Mouse (Mus musculus) right cerebral cortex, postnatal 36 days (tissue): ENCODE results near the gene Tmem231.

Experiments used
- DNase-seq, 2 experiments: peaks; one replicate each; pipeline ENCODE4 v3.0.0; 2022; ENCODE audit warnings: low spot score in 2 of 2, mixed read lengths in 1 of 2

Gene Tmem231

DNA sequence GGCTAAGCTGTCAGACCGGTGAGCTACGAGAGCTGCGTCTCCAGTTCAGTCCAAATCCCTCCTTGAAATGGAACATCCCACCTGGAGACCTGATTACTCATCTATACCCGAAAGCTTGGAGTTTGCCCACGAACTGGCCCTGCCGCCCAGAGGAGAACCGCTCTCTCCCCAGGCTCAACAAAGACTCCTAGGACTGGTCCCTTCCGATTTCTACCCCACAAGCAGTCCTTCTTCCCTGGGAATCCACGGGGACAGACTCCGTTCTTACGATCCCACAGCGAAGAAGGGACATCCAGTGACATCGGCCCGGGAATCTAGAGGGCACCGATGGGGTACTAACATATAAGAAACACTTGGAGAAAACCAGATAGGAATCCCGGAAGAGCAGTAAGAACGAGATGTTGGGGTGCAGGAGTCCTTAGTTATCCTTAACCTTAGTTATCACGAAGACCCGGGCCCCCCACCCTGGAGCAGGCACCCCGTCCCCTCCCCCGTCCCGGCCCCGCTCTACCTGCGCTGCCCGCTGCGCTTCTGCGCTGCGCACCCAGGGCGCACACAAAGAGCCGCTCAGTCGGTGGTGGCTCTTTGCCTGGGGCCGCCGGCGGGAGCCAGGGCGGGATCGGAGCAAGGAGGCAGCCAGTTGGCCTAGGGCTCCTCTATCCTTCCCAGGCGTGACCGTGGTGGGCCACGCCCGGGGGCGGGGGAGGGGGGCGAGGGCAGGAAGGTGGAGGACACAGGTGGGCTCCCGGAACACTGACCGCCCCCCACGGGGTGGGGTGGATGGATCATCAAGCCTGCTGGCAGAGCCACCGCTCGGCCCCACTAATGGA is 23.8 kb downstream of the Tmem231 start, which contains the start of gene Chst5:
TSS of gene Chst5 (minus strand) at position 827 of the 830 bp plus-strand sequence.
- no peak for DNase-seq

DNA sequence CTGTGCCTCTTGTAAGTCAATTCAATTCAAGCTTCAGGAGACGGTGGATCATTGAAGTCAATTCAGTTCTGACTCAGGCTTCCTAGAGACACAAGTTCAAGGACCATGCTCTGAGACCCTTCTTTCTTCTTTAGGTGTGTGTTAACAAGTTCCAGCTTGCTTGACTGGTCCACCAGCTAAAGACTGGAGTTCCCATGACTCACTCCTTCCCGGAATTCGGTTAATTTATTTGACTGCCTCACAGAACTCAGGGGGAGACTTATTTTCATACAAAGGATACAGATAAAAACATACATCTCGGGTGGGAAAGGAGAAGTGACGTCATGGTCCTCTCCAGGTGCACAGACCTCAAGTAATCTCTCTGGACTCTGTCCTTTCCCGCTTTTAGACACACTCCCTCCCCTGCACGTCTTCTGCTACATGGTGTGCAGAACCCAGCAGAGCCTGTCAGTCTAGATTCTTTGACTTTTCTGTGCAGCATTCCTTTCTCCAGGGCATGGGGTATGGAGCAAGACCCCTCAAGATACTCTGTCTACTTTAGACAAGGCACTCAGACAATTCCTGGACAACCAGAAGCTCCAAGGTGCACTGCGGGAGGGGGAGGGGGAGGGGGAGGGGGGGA is 28.1 kb downstream of the Tmem231 start:
- no peak for DNase-seq

DNA sequence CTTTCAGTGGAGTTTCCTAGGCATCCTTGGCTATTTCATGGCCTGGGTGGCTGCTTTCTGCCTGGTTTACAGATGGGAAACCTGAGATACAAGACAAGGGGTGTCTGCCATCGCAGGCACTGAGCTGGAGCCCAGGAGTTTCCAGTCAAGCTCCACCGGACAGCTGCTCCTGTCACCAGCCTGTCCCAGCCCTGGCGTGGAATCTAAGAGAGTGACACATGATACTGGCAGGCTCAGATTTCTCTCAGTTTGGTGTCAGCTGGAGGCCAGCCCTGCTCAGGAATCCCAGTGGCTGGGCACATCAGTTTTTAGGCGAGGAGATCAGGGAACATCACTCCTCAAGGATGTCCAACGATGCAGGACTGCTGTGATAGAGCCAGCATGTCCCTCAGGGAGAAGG is 31.6 kb downstream of the Tmem231 start:
- no peak for DNase-seq

DNA sequence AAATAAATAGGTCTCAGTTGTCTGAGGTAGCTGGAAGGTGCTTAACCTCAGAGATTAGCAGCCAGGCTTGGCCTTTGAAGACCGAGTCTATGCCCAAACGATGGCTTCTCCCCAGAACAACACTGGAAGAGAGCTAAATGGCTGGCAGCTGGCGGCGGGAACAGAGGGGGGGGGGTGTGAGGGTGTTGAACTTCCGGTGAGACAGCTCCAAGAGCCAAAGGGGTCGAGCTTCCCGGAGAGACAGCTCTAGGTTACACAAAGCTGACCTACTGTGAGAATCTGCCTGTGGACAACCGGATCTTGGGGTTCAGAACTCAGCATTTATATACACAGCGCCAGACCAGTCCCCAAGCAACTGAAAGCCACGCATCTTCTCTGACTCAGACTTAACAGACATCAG is 35.1 kb downstream of the Tmem231 start:
- no peak for DNase-seq

DNA sequence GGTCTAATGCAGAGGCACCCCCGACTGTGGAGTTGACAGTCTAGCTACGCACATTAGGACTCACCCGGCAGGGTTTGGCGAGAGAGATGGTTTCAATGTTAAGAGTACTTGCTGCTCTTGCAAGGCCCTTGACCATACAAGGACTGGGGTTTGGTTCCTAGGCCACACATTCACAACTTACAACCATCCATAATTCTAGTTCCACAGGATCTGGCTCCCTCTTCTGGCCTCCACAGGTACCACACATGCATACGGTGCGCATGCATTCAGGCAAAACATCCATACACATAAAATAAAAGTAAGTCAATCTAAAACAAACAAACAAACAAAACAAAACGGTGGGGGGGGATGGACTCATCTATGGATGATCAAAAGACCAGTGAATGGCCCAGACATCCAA is 38.7 kb downstream of the Tmem231 start:
- no peak for DNase-seq

DNA sequence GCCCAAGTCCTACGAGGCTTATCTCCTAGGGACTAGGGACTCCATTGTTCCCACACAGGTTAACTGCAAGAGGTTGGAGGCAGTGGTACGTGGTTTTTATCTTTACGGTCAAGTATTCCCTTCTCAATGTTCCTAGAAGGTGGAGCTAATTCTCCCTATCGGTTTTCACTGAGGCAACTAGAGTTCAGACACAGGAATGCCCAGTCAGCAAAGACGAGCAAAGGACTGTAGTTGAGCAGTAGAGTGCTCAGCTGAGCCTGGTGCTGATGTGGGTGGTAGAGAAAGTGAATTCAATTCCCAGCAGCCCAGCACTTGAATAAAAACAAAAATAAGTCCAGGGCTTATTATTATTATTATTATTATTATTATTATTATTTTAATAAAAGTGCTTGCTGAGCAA is 41.1 kb downstream of the Tmem231 start:
- no peak for DNase-seq

DNA sequence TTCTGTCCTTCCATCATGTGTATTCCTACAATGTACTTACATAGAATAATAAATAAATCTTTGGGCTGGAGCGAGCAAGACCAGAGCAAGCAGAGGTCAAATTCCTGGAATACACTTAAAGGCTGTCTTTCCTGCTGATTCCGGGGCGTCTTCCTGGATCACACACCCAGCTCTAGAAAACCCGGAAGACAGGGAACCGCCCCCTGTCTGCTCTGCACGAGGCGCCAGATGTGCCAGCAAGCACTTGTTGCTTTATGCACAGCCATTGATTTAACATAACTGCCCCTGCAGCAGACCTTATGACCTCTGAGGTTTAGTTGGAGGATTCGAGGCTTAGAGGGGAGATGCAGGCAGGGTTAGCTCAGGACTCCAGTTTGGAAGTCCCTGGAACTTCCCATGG is 41.7 kb downstream of the Tmem231 start:
- DNase-seq, result no peak

DNA sequence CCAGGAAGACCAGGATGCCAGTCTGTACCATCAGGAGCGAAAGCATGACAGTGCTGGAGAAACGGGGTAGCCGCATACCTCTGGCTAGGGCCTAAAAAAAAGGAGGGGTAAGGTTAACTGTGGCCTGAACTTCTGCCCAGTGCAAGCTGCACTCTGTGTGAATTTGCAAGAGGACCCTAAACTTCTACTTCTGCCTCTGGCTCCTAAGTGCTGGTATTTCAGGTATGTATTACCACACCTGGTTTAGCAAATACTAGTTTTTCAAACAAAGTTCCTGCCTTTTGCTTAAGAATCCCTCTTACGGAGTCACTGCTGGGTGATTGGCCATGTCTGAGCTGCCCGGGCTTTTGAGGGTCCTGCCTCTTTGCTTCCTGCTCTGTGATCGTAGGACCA is 42.8 kb downstream of the Tmem231 start:
- no peak for DNase-seq

DNA sequence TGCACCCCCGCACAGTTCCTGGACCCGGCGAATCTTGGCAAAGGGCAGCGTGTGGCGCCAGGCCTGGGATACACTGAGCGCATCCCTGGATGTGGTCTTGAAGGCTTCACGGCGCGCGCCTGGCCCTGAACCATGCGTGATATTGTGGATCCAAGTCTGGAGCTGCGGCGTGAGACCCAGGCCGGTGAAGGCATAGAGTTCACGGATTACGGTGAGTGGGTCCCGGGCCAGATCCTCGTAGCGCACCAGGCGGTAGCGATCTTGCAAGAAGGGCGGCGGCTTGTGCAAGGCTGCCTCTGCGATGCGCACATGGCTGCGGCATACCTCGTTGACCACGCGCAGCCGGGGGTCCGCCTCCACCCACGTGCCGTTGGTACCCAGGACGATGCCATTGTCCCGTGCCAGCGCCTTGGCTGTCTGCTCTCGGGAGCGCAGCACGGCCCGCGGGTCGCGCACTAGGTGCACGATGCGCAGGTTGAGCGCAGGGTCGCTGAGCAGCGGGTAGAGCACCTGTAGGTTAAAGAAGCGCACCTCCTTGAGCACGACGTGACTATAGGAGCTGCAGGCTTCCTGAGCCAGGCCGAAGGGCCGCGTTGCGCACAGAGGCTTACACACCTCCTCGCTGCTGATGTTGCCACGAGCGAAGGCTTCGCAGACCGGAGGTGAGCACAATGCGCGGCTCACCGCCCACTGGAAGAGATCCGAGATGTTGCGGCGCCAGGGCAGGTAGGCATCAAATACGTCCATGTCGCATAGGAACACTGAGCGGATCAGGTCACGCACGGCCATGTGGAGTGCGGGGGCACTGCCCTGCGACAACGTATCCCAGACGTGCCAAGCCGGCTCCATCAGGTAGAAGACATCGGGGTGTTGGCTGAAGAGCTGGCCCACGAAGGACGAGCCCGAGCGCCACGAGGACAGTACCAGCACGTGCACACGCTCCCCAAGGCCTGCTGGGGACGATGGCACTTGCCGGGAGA is 43.5 kb downstream of the Tmem231 start:
- DNase-seq, result no peak

DNA sequence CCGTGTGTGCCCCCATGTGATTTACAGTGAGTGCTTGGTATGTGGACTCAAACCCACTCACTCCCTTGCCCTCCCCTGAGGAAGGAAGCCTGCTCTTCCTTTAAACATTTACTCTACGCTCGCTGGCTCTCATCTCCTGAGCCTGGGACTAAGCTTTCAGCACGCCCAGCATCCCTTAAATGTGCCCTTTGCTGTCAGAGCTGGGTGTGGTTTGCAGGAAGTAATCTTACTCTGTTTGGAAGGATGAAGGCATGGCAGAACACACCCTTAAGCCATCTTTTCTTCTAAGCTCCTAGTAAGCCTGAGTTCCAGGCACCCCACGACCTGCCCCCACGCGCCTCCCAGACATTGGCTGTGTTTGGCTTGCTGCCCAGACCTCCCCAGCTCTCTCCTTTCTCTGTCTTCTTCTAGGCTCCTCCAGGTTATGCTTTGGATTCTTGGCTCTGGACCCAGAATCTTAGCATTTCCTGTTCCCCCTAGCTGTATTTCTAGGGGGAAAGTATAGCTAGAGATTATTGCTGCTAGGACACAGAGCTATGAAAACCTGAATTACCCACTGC is 45.5 kb downstream of the Tmem231 start:
- DNase-seq, result no peak

DNA sequence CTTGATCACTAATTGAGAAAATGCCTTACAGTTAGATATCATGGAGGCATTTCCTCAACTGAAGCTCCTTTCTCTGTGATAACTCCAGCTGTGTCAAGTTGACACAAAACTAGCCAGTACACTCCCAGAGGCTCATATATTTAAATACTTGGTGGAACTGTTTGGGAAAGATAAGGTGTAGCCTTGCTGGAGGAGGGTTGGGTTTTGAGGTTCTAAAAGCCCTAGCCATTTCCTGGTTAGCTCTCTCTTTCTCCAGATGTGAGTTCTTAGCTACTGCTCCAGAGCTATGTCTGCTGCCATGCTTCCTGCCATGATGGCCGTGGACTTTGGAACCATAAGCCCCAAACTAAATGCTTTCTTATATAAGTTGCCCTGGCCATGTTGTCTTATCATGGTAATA is 46.2 kb downstream of the Tmem231 start:
- no peak for DNase-seq

DNA sequence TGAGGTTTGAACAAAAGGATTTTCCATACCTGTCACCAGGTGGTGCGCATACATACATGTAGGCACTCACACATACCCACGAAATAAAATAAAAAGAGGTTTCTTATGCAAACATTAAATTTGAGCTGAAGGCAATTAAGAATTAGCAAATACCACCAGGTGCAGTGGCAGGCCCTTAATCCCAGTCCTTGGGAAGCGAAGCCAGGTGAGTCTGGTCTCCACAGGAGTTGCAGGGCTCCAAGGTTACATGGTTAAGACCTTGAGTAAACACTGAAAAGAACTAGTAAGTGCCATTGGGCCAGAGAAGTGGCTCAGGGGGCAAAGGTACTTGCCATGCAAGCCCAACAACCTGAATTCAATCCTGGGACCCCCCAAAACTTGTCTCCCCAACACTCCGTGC is 50.1 kb downstream of the Tmem231 start:
- no peak for DNase-seq

DNA sequence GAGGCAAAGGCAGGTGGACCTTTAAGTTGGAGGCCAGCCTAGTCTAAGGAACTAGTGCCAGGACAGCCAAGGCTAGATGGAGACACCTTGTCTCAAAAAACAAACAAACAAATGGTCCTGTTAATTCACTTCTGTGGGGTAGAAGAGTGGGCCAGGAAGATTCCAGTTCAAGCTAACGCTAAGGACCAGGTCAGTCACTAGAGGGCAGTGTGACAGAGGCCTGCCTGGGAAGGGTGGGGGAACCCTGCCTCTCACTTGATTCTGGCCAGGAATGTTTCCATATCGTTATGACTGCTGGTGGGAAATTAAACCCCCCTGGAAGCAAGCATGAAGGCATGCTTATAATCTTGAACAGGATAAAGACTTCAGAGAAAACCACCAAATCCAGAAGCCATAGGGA is 52.1 kb downstream of the Tmem231 start:
- no peak for DNase-seq

DNA sequence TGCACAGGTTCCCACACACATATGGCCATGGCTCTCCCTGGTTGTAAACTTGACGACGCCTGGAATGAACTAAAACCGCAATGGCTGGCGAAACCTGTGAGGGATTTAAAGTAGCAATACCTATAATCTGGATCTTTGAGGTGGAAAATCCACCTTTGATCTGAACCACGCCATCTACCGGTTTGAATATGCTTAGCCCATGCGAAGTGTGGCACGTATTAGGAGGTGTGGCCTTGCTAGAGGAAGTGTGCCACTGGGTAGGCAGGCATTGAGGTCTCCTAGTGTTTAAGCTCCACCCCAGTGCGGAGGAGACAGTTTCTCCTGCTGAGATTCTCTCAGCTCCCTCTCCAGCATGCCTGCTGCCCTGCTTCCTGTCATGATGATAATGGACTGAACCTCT is 56.0 kb downstream of the Tmem231 start:
- DNase-seq, result no peak

DNA sequence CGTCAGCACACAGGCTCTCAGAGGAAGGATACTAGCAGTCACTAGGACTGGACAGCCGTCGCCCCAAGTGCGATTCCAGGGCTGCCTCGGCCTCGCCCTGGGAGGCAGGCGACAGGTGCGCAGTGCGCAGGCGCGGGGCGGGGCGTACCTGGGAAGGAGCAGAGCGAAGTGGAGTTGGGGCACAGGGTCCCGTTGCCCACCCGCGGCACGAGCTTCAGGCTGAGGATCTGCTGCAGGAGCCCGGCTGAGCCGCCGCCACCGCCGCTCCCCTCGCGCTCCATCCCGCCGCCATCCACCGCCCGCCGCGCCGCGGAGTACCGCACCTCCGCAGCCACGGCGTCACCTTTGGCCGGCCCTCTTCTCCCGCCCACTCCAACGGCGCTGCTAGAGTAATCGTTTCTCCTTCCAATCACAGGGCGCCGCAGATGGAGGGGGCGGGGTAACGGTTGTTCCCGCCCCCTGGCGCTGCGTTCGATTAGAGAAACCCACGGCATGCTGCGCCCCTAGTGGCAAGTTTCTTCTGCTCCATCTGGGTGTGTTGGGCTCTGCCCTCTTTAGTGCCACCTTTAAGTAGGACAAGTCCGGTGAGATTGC is 57.2 kb downstream of the Tmem231 start, which contains the start of gene Tmem170:
TSS of gene Tmem170 (minus strand) at position 396 of the 594 bp plus-strand sequence.
- DNase-seq, result peak; percentile 96 to 97

DNA sequence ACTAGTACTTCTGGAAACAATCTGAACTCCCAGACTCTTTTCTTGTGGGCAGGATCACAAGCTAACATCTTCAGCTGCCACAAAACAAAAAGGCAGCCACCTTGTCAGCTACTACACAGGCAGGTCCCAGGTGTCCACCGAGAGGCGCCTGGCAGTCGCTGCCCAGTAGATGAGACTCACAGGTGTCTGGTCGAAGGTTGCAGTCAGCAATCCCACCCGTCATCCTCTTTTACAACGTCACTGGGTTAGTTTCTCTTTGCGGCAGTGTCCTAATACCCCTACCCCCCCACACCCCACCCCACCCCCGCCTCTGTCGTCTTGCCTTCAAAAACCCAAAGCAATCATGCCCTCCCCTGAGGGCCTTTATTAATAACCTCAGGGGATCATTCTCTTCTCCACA is 57.9 kb downstream of the Tmem231 start:
- no peak for DNase-seq

DNA sequence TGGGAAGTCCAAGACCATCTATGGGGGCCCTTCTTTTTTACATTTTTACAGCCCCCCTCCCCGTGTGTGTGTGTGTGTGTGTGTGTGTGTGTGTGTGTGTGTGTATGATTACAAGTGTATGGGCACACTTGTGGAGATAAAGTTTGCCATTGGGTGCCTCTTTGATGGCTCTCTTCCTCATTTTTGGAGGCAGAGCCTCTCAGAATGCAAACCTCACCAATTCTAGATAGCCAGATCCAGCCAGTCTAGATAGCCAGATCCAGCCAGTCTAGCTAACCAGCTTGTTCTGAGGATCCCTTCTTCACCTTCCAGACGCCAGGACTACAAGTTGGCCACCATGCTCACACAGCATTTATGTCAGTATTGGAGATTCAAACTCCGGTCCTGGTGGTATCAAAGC is 62.4 kb downstream of the Tmem231 start:
- no peak for DNase-seq

DNA sequence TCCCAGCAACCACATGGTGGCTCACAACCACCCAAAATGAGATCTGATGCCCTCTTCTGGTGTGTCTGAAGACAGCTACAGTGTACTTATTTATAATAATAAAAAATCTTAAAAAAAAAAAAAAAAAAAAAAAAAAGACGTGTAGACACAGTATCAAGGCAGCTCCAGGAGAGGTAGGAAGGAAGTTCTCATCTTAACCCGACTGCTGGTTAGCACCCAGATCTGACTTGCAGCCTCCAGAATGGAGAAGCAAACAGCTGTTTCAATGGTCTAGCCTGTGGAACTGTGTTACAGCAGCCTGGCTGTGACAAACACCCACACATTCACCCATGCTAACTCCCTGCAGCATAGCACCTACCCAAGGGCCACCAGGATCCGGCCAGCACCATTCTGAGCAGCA is 63.3 kb downstream of the Tmem231 start:
- no peak for DNase-seq

DNA sequence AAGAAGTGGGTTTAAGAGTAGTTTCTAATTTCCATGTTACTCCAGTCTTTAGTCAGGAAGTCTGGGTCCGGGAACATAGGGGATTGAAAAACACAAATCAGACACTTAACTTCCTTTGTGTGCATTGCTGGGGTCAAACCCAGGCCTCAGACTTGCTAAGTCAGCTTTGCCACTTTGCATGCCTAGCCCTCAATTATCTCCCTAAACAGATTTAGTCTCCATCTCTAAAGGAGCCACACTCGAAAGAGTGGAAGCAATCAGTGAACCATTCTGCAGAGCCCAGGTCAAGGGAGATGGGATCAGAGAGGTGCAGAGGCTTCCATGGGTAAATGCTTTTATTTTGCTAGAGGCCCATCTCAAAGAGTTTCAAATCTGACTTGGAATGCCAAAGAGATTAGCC is 65.0 kb downstream of the Tmem231 start:
- no peak for DNase-seq

DNA sequence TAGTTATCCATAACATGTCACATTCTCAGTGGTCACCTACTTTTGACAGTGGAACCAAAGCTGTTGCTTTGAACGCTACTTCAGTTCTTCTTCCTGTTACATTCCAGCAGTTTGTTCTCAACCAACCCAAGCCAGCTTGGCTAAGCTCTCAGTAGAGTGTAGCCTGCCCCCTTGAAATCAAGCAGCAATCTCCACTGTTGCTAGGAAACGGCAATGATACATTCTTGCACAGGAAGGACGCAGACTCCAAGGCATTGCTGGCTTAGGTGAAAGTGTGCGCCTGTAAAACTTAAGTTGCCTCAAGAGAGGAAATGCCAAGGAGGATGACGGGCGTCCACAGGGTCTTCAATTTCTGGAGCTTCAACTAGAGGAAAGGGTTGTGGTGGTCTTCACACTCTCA is 67.8 kb downstream of the Tmem231 start:
- DNase-seq, result no peak

DNA sequence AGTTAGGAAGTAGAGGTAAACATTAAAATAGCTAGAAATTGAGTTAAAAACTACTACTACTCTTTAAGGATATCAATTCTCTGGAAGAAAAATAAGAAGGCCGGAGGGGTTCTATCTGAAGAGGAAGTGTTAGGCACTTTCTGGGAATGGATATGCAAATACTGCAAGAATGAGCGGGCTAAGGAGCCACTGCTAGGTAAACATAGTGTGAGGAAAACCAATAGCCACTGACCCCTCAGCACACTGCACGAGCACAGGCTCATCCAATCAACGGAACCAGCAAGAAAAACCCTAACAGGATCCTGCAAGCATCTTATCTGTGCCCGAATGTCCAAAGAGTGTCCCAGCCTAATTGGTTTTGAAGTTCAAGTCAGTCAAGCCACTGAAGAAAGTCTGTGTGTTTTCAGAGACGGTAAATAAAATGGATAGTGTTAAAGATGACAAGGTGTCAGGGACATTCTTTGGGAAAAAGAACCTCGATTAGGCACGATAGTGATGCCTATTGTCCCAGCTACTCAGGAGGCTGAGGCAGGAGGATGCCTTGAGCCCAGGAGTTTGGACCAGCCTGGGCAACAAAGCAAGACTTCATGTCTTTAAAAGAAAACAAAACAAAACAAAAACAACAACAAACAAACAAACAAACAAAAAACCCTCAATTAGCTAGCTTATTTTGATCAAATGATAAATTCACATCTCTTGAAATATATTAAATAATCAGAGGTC is 68.4 kb downstream of the Tmem231 start:
- DNase-seq, result no peak
